Mouse (Mus musculus): ENCODE measurements at regions not wholly inside any gene's neighbourhood (a gene's known extent, or its start where the extent isn't known, plus 50 kb on each side); places are given as distances from the start of the nearest gene placed in this dataset.
A peak's percentile ranks its signal among the peaks of the same experiment; 100 is the strongest.

DNA sequence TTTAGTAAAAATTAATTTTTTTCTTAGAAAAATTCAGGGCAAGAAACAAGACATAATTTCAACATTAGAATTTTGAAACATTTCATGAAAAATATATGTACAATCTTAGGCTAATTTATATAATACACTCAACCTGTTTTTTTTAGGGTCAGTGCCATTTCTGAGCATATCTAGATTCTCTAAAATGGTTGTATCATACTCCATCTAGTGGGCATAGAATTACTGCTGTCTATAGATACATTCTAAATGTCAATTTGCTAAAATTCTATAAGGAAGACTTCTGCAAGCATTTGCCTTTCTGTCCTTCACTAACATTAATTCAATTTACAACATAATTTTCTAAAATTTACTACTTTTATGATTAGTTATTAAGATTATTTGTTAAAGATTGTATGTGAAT lies 507.7 kb downstream of the Zbbx start:
- no peak for DNase-seq

DNA sequence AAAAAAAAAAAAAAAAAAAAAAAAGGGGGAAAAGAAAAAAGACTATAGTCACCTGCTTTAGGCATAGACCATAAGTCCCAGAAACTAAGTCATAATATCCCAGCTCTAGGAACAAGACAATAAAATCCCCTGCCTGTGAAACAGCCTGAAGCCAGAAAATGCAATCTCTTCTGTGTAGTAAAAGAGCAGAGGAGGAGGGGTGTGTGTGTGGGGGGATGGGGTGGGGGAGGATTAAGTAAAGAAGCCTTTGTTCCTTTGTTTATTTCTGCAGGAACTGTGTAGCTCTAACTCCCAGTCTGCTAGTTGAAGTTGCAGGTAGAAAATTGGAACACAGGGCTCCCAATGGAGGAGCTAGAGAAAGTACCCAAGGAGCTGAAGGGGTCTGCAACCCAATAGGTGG lies 532.2 kb downstream of the Zbbx start:
- DNase-seq, result no peak

DNA sequence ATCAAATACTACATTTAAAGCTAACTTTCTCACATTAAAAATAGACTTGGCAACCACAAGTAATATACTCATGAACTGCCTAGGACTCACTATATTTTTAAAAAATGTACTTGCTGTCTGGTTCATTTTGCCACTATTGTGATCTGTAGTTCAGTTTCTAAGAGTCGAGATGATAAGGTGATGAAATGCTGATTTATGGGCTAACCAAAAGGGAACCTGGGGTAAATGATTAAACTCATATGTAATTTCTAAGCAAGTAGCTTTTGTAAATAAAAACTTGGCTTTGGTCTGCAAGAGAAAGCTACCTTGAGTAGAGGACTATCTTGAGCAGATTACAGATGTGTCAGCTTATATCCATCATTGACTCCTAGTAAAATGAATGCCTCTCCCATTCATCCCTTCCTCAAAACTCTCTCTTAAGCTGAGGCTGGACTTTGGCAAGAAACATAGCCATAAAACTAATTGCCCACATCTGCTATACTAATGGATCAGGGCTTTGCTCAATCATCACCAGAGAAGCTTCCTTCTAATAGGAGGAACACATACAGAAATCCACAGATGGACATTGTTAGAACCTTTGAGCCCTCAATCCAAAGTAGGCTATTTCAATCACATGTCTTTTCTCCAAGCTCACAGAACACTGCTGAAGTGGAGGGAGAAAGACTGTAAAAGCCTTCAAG lies 563.4 kb downstream of the Zbbx start:
- DNase-seq, result no peak

DNA sequence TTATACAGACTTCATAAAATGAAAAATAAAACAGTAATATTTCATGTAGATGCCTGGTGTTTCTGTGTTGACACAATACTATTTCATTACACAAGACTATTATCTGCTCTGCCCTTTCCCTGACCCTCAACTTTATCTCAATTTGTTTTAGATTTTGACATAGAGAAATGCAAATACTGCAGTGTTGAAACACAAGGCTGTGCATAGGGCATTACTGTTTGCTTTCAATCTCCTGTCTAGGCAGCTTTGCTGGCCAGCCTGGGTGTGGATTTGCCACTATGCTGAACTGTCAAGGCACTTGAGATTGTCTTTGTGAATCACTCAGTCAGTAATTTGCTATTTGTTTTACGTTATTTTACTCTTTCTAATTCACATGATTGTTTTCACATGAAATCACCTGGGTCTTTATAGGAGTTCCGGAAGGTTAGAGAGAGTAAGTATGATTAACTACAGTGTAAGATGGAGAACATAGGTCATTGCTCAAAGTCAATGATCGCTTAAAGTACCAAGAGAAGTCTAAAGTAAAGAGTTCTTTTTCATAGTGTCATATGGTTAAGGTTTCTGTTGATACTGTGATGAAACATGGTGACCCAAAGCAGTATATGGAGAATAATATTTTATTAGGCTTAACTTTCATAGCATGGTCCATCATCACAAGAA lies 576.0 kb downstream of the Zbbx start:
- no peak for DNase-seq

DNA sequence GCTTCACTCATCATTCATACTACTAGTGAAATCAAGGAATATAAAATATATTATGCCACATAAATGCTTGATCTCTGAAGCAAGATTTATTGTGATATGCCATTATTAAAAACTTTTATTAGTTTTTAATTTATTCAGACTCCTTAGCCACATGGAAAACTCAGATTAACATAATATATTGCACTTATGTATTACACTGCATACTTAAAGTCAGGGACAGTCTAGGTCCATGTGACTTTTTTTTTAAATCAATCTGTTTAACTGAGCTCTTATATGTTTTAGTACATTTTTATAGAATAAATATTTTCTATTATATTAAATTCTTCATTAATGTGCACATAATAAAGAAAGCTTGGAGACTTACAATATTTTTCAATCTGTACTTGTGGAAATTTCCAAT lies 599.7 kb downstream of the Zbbx start:
- DNase-seq, result no peak

DNA sequence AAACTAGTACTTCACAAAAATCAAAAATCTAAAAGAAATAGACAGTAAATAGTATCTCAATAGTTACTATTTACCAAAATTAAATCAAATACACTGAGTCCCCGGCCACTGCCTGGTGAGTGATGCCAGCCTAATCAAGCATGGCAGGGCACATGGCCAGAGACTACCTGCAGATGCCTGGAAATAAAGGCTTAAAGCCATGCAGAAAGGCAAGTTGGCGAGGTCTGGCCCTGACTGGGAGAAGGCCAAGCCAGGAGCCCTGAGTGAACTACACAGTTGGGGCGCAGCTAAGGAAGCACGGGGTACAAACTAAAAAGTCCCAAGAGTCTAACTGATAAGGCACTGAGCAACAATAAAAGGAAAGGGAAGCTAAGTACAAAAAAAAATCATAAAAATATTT lies 630.0 kb downstream of the Zbbx start:
- DNase-seq, result peak; percentile 75 to 83

DNA sequence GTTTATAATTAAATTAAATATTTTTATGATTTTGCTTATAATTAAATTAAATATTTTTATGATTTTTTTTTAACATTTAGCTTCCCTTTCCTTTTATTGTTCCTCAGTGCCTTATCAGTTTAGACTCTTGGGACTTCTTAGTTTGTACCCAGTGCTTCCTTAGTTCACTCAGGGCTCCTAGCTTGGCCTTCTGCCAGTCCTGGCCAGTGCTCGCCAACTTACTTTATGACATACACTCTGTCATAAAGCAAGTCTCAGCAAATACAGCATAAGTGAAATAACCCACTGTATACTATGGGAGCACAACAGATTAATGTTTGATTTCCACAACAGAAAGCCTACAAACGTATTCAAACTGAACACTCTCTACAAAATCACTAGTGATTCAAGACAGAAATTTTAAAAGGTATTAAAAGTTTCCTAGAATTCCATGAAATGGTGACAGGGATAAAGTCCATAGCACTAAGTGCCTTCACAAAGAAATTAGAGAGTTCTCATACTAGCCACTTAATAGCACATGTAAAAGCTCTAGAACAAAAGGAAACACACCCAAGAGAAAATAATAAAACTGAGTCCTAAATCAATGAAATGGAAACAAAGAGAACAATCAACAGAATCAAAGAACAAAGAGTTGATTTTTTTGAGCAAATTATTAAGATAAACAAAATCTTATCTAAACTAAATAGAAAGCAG lies 630.7 kb downstream of the Zbbx start:
- DNase-seq, result peak; percentile 6 to 22

DNA sequence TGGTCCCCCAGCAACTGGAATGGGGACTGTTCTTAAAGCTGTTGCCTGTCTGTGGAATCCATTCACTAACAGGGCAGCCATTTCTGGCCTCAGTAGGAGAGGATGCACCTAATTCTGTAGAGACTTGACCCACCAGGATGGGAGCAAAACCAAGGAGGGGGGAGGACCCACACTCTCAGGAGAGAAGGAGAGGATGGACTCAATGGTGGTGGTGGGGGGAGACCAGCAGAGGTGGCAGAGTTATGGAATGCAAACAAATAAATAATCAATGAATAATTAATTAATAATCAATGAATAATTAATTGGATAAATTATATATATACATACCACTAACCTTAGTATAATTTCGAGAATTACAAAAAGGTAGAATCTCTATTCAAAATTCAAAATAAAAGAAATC lies 681.1 kb downstream of the Zbbx start:
- DNase-seq, result no peak
